Mouse (Mus musculus): ENCODE results near the gene 2310011J03Rik. TPM values are rescaled to one million over a fixed set of nuclear protein-coding genes. Genes with fewer than 3 reads are reported as not detected.

Gene 2310011J03Rik
- total and polyA plus RNA-seq, 3 experiments, result 34.6 to 46.8 (median 37.5) TPM

GRCm38 (mm10) chr10:80271186-80271843 lies 49.0 kb downstream of the 2310011J03Rik start (continued):
- TF ChIP-seq KAT2A (IDR thresholded peaks at IDR 0.05; ENCODE audit: insufficient replicate concordance, low read length) (no peak), NRF1 (IDR thresholded peaks at IDR 0.05; ENCODE audit: low read depth, low read length) (no peak), CHD1 (IDR thresholded peaks at IDR 0.05; ENCODE audit: low read depth, low read length) (no peak)

GRCm38 (mm10) chr10:80270734-80271181 lies 49.6 kb downstream of the 2310011J03Rik start:
- H3K4me1 ChIP-seq (ENCODE audit: control insufficient read depth in 1 of 2, insufficient read depth in 2 of 2), result peaks cover 45 to 76% of the 10 kb centered on the region in 2 experiments
- H3K27ac ChIP-seq (ENCODE audit: insufficient read depth, low read depth), result peak overlapping the region; percentile 50
- H3K27me3 ChIP-seq (replicated peaks), result no peaks in the 10 kb centered on the region
- dilution Hi-C loops (cut with MboI; ENCODE audit: extremely low pct_ligation_motif_present, extremely low pct_unique_long_range_greater_than_20kb, low sequenced_read_pairs) (no loop called here), in situ Hi-C loops (cut with MboI; ENCODE audit: low pct_ligation_motif_present, low pct_unique_long_range_greater_than_20kb, low sequenced_read_pairs) (no loop called here)
- H3K4me2 ChIP-seq (ENCODE audit: insufficient read depth, low read depth, poor library complexity, severe bottlenecking), result peak overlapping the region; percentile 5; the same call in 1 of the 2 replicates
- H3K79me2 ChIP-seq (replicated peaks; ENCODE audit: control insufficient read depth, extremely low read depth, insufficient read depth, poor library complexity, severe bottlenecking), result peaks cover 91% of the 10 kb centered on the region
- peak overlapping the region in 1 of 3 experiments; percentile 9 for H3K4me3 ChIP-seq (replicated peaks in 1 of 3; ENCODE audit: low read depth in 2 of 3, low read length in 2 of 3, poor library complexity in 1 of 3)
- no peak for TF ChIP-seq IRF4 (IDR thresholded peaks at IDR 0.05; ENCODE audit: low read depth, low read length)
- no peak for TF ChIP-seq POLR2AphosphoS2 (IDR thresholded peaks at IDR 0.05; ENCODE audit: low read depth, low read length)
- no peak for TF ChIP-seq ZNF384 (IDR thresholded peaks at IDR 0.05; ENCODE audit: low read depth, low read length)
- H3K9ac ChIP-seq (ENCODE audit: insufficient read depth, low read depth), result 0 out of 2 replicates have a peak overlapping the region, but pooled peaks have one; percentile 10
- DNase-seq (ENCODE audit: extremely low read depth), result no peak
- peaks cover 39 to 74% of the 10 kb centered on the region in 2 experiments for H3K36me3 ChIP-seq (replicated peaks in 1 of 2; ENCODE audit: control insufficient read depth in 1 of 2, insufficient read depth in 1 of 2, low read length in 1 of 2)
- no peaks in the 10 kb centered on the region for H3K9me3 ChIP-seq (replicated peaks; ENCODE audit: low read length)

- Histone ChIP-seq H3K4me1 (ENCODE audit: control insufficient read depth in 1 of 2, insufficient read depth in 2 of 2) (peaks cover 45 to 76% of the 10 kb centered on the region in 2 experiments), H3K36me3 (replicated peaks in 1 of 2; ENCODE audit: control insufficient read depth in 1 of 2, insufficient read depth in 1 of 2, low read length in 1 of 2) (peaks cover 36 to 69% of the 10 kb centered on the region in 2 experiments), H3K4me2 (ENCODE audit: insufficient read depth, low read depth, poor library complexity, severe bottlenecking) (0 out of 2 replicates have a peak overlapping the region, but pooled peaks have one; percentile 5), H3K4me3 (replicated peaks in 1 of 3; ENCODE audit: low read depth in 2 of 3, low read length in 2 of 3, poor library complexity in 1 of 3) (no peak overlapping the region), H3K9ac (ENCODE audit: insufficient read depth, low read depth) (no peak overlapping the region), H3K9me3 (replicated peaks; ENCODE audit: low read length) (no peaks in the 10 kb centered on the region), H3K27ac (ENCODE audit: insufficient read depth, low read depth) (peak overlapping the region; percentile 50), H3K27me3 (replicated peaks) (no peaks in the 10 kb centered on the region), H3K79me2 (replicated peaks; ENCODE audit: control insufficient read depth, extremely low read depth, insufficient read depth, poor library complexity, severe bottlenecking) (peaks cover 97% of the 10 kb centered on the region)
- TF ChIP-seq JUN (IDR thresholded peaks at IDR 0.05; ENCODE audit: insufficient read depth, low read depth, low read length) (no peak), MAFK (IDR thresholded peaks at IDR 0.05; ENCODE audit: insufficient replicate concordance, low read length) (no peak), PAX5 (IDR thresholded peaks at IDR 0.05; ENCODE audit: low read length) (no peak), ZNF384 (IDR thresholded peaks at IDR 0.05; ENCODE audit: low read depth, low read length) (no peak), KAT2A (IDR thresholded peaks at IDR 0.05; ENCODE audit: insufficient replicate concordance, low read length) (no peak), CHD1 (IDR thresholded peaks at IDR 0.05; ENCODE audit: low read depth, low read length) (no peak), SMC3 (IDR thresholded peaks at IDR 0.05; ENCODE audit: low read depth, low read length) (no peak), JUND (conservative IDR thresholded peaks at IDR 0.05; ENCODE audit: low read depth, low read length) (no peak), RAD21 (IDR thresholded peaks at IDR 0.05; ENCODE audit: low read depth, low read length) (no peak), EP300 (IDR thresholded peaks at IDR 0.05; ENCODE audit: low read length) (no peak), MXI1 (IDR thresholded peaks at IDR 0.05; ENCODE audit: low read depth, low read length) (no peak)
- dilution Hi-C loops (cut with MboI; ENCODE audit: extremely low pct_ligation_motif_present, extremely low pct_unique_long_range_greater_than_20kb, low sequenced_read_pairs), result no loop called here
- in situ Hi-C loops (cut with MboI; ENCODE audit: low pct_ligation_motif_present, low pct_unique_long_range_greater_than_20kb, low sequenced_read_pairs), result no loop called here
- DNase-seq (ENCODE audit: extremely low read depth), result no peak
Measured at GRCm38 (mm10) chr10:80270099-80270498, 50.2 kb downstream of the 2310011J03Rik start.

Other genes with a start within 250 kb of the 2310011J03Rik start
Only the 20 nearest of the 25 such genes appear.
- 2.3 and 2.6 TPM in 2 replicates for gene Cbarp, start 179.7 kb downstream of the 2310011J03Rik start, total RNA-seq (2012; rRNA removed)
- gene Cbarp, start 179.7 kb downstream of the 2310011J03Rik start, total RNA-seq (2014; rRNA removed), result 0.09 and 0.19 TPM in 2 replicates
- 1.7 and 2.4 TPM in 2 replicates for gene Cbarp, start 179.7 kb downstream of the 2310011J03Rik start, polyA plus RNA-seq (2012; ENCODE audit: insufficient read length, low read depth)
- 11.6 and 16.2 TPM in 2 replicates for gene Midn, start 172.3 kb downstream of the 2310011J03Rik start, total RNA-seq (2012; rRNA removed)
- gene Midn, start 172.3 kb downstream of the 2310011J03Rik start, total RNA-seq (2014; rRNA removed), result 3.9 and 4.7 TPM in 2 replicates
- 25.2 and 33.2 TPM in 2 replicates for gene Midn, start 172.3 kb downstream of the 2310011J03Rik start, polyA plus RNA-seq (2012; ENCODE audit: insufficient read length, low read depth)
- gene Cirbp, start 154.6 kb downstream of the 2310011J03Rik start, total RNA-seq (2012; rRNA removed), result 28.3 and 34.4 TPM in 2 replicates
- gene Cirbp, start 154.6 kb downstream of the 2310011J03Rik start, total RNA-seq (2014; rRNA removed), result 27.0 and 31.9 TPM in 2 replicates
- 40.2 and 45.9 TPM in 2 replicates for gene Cirbp, start 154.6 kb downstream of the 2310011J03Rik start, polyA plus RNA-seq (2012; ENCODE audit: insufficient read length, low read depth)
- gene 1600002K03Rik, start 147.6 kb downstream of the 2310011J03Rik start, total RNA-seq (2012; rRNA removed), result 30.5 and 37.7 TPM in 2 replicates
- gene 1600002K03Rik, start 147.6 kb downstream of the 2310011J03Rik start, total RNA-seq (2014; rRNA removed), result 34.3 and 40.2 TPM in 2 replicates
- gene 1600002K03Rik, start 147.6 kb downstream of the 2310011J03Rik start, polyA plus RNA-seq (2012; ENCODE audit: insufficient read length, low read depth), result 19.3 and 21.9 TPM in 2 replicates
- gene Efna2, start 141.1 kb downstream of the 2310011J03Rik start, total RNA-seq (2012; rRNA removed), result 0.63 and 1.5 TPM in 2 replicates
- 0.23 and 0.34 TPM in 2 replicates for gene Efna2, start 141.1 kb downstream of the 2310011J03Rik start, total RNA-seq (2014; rRNA removed)
- gene Efna2, start 141.1 kb downstream of the 2310011J03Rik start, polyA plus RNA-seq (2012; ENCODE audit: insufficient read length, low read depth), result 0.45 and 0.86 TPM in 2 replicates
- gene Mum1, start 94.1 kb downstream of the 2310011J03Rik start, total RNA-seq (2012; rRNA removed), result 35.6 and 44.3 TPM in 2 replicates
- 24.1 and 25.1 TPM in 2 replicates for gene Mum1, start 94.1 kb downstream of the 2310011J03Rik start, total RNA-seq (2014; rRNA removed)
- gene Mum1, start 94.1 kb downstream of the 2310011J03Rik start, polyA plus RNA-seq (2012; ENCODE audit: insufficient read length, low read depth), result 22.9 and 24.1 TPM in 2 replicates
- gene Ndufs7, start 71.4 kb downstream of the 2310011J03Rik start, total RNA-seq (2012; rRNA removed), result 248 and 282 TPM in 2 replicates
- 124 and 154 TPM in 2 replicates for gene Ndufs7, start 71.4 kb downstream of the 2310011J03Rik start, total RNA-seq (2014; rRNA removed)
- 222 and 228 TPM in 2 replicates for gene Ndufs7, start 71.4 kb downstream of the 2310011J03Rik start, polyA plus RNA-seq (2012; ENCODE audit: insufficient read length, low read depth)
- 0.30 and 0.38 TPM in 2 replicates for gene Gamt, start 59.5 kb downstream of the 2310011J03Rik start, total RNA-seq (2012; rRNA removed)
- gene Gamt, start 59.5 kb downstream of the 2310011J03Rik start, total RNA-seq (2014; rRNA removed), result 0.24 TPM in 1 of 2 replicates, not detected in the other
- gene Gamt, start 59.5 kb downstream of the 2310011J03Rik start, polyA plus RNA-seq (2012; ENCODE audit: insufficient read length, low read depth), result 0.42 TPM in 1 of 2 replicates, not detected in the other
- 162 and 172 TPM in 2 replicates for gene Dazap1, start 59.1 kb downstream of the 2310011J03Rik start, total RNA-seq (2012; rRNA removed)
- 180 and 187 TPM in 2 replicates for gene Dazap1, start 59.1 kb downstream of the 2310011J03Rik start, total RNA-seq (2014; rRNA removed)
- gene Dazap1, start 59.1 kb downstream of the 2310011J03Rik start, polyA plus RNA-seq (2012; ENCODE audit: insufficient read length, low read depth), result 236 and 252 TPM in 2 replicates
- gene Rps15, start 28.1 kb downstream of the 2310011J03Rik start, total RNA-seq (2012; rRNA removed), result 4,610 and 5,342 TPM in 2 replicates
- 2,343 and 2,739 TPM in 2 replicates for gene Rps15, start 28.1 kb downstream of the 2310011J03Rik start, total RNA-seq (2014; rRNA removed)
- gene Rps15, start 28.1 kb downstream of the 2310011J03Rik start, polyA plus RNA-seq (2012; ENCODE audit: insufficient read length, low read depth), result 2,279 and 2,754 TPM in 2 replicates
- gene Apc2, start 24.6 kb downstream of the 2310011J03Rik start, total RNA-seq (2012; rRNA removed), result 0.13 TPM in 2 replicates
- not detected in 2 replicates for gene Apc2, start 24.6 kb downstream of the 2310011J03Rik start, total RNA-seq (2014; rRNA removed)
- 0.04 and 0.07 TPM in 2 replicates for gene Apc2, start 24.6 kb downstream of the 2310011J03Rik start, polyA plus RNA-seq (2012; ENCODE audit: insufficient read length, low read depth)
- gene Pcsk4, start 9.0 kb upstream of the 2310011J03Rik start, total RNA-seq (2012; rRNA removed), result 1.1 and 1.3 TPM in 2 replicates
- not detected in 2 replicates for gene Pcsk4, start 9.0 kb upstream of the 2310011J03Rik start, total RNA-seq (2014; rRNA removed)
- 0.46 TPM in 1 of 2 replicates, not detected in the other for gene Pcsk4, start 9.0 kb upstream of the 2310011J03Rik start, polyA plus RNA-seq (2012; ENCODE audit: insufficient read length, low read depth)
- 1.7 and 5.0 TPM in 2 replicates for gene Reep6, start 9.4 kb upstream of the 2310011J03Rik start, total RNA-seq (2012; rRNA removed)
- gene Reep6, start 9.4 kb upstream of the 2310011J03Rik start, total RNA-seq (2014; rRNA removed), result 0.20 and 0.48 TPM in 2 replicates
- 5.2 and 7.5 TPM in 2 replicates for gene Reep6, start 9.4 kb upstream of the 2310011J03Rik start, polyA plus RNA-seq (2012; ENCODE audit: insufficient read length, low read depth)
- 0.38 and 0.55 TPM in 2 replicates for gene Adamtsl5, start 27.9 kb upstream of the 2310011J03Rik start, total RNA-seq (2012; rRNA removed)
- gene Adamtsl5, start 27.9 kb upstream of the 2310011J03Rik start, total RNA-seq (2014; rRNA removed), result 0.16 and 0.27 TPM in 2 replicates
- 0.07 and 0.16 TPM in 2 replicates for gene Adamtsl5, start 27.9 kb upstream of the 2310011J03Rik start, polyA plus RNA-seq (2012; ENCODE audit: insufficient read length, low read depth)
- gene Plk5, start 35.9 kb upstream of the 2310011J03Rik start, total RNA-seq (2012; rRNA removed), result not detected in 2 replicates
- gene Plk5, start 35.9 kb upstream of the 2310011J03Rik start, total RNA-seq (2014; rRNA removed), result not detected in 2 replicates
- gene Plk5, start 35.9 kb upstream of the 2310011J03Rik start, polyA plus RNA-seq (2012; ENCODE audit: insufficient read length, low read depth), result not detected in 2 replicates
- 8.4 and 8.5 TPM in 2 replicates for gene Mex3d, start 67.1 kb upstream of the 2310011J03Rik start, total RNA-seq (2012; rRNA removed)
- 4.9 and 6.6 TPM in 2 replicates for gene Mex3d, start 67.1 kb upstream of the 2310011J03Rik start, total RNA-seq (2014; rRNA removed)
- 4.7 and 5.9 TPM in 2 replicates for gene Mex3d, start 67.1 kb upstream of the 2310011J03Rik start, polyA plus RNA-seq (2012; ENCODE audit: insufficient read length, low read depth)
- gene Mbd3, start 79.0 kb upstream of the 2310011J03Rik start, total RNA-seq (2012; rRNA removed), result 61.9 and 67.0 TPM in 2 replicates
- 48.7 and 51.5 TPM in 2 replicates for gene Mbd3, start 79.0 kb upstream of the 2310011J03Rik start, total RNA-seq (2014; rRNA removed)
- 131 and 133 TPM in 2 replicates for gene Mbd3, start 79.0 kb upstream of the 2310011J03Rik start, polyA plus RNA-seq (2012; ENCODE audit: insufficient read length, low read depth)
- 466 and 529 TPM in 2 replicates for gene Uqcr11, start 86.3 kb upstream of the 2310011J03Rik start, total RNA-seq (2012; rRNA removed)
- 442 and 444 TPM in 2 replicates for gene Uqcr11, start 86.3 kb upstream of the 2310011J03Rik start, total RNA-seq (2014; rRNA removed)
- gene Uqcr11, start 86.3 kb upstream of the 2310011J03Rik start, polyA plus RNA-seq (2012; ENCODE audit: insufficient read length, low read depth), result 206 and 248 TPM in 2 replicates
- gene Tcf3, start 113.1 kb upstream of the 2310011J03Rik start, total RNA-seq (2012; rRNA removed), result 179 and 207 TPM in 2 replicates
- gene Tcf3, start 113.1 kb upstream of the 2310011J03Rik start, total RNA-seq (2014; rRNA removed), result 139 and 146 TPM in 2 replicates
- 208 and 223 TPM in 2 replicates for gene Tcf3, start 113.1 kb upstream of the 2310011J03Rik start, polyA plus RNA-seq (2012; ENCODE audit: insufficient read length, low read depth)
- gene Onecut3, start 174.3 kb upstream of the 2310011J03Rik start, total RNA-seq (2012; rRNA removed), result not detected in 2 replicates
- gene Onecut3, start 174.3 kb upstream of the 2310011J03Rik start, total RNA-seq (2014; rRNA removed), result not detected in 2 replicates
- not detected in 2 replicates for gene Onecut3, start 174.3 kb upstream of the 2310011J03Rik start, polyA plus RNA-seq (2012; ENCODE audit: insufficient read length, low read depth)

Measured in CH12.LX (cell line).